Mouse (Mus musculus): ENCODE data around the gene Nedd4. TPM values are rescaled to one million over a fixed set of nuclear protein-coding genes. Genes with fewer than 3 reads are reported as not detected.
"Not testable (repeated sequence)": the region's sequence is repeated elsewhere in the genome, so short reads cannot be mapped to it uniquely, and the experiment has no call there.

Gene Nedd4
- polyA plus RNA-seq, 1 experiment from 2014 or later: 579 TPM

DNA sequence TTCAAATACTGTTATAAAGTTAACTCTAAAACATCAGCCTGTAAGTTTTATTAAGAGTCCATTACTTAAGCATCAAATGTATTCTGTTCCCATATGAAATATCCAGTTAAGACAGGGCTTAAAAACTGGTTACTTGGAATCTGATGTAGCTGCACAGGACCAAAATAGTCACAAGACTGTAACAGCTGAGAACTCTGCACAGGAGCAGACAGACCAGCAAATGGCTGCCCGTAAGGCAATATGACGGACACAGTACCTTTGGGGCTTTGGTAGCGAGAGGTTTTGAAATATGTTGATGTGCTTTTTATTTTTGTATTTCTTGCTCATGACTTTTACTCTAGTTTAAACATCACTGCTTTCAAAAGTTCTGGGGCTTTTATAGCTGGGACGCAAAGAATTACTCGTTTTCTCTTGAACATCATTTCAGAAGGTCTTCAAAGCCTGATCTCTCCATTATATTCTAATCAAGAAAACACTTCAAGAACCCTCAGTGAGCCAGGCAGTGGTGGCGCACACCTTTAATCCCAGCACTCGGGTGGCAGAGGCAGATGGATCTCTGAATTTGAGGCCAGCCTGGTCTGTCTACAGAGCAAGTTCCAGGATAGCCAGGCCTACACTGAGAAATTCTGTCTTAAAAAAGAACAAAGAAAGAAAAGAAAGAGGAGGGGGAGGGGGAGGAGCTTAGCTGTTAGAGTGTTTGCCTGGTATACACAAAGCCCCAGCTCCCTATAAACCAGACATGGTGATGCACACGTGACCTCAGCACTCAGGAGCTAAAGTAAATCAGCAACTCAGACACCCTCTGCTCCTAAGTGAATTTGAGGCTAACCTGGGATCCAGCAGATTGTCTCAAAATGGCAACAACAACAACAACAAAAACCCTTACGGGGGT is 22.9 kb upstream of the Nedd4 start:
- Histone ChIP-seq H3K36me3 (no peaks in the 10 kb centered on the region), H3K27me3 (no peaks in the 10 kb centered on the region), H3K27ac (peak overlapping the region; percentile 99), H3K9me3 (no peaks in the 10 kb centered on the region), H3K4me1 (peaks cover 37% of the 10 kb centered on the region), H3K4me2 (peak overlapping the region; percentile 49), H3K4me3 (peak overlapping the region; percentile 32), H3K9ac (peak overlapping the region; percentile 23; the same call in 1 of the 2 replicates)
- 36% methylated on average over 9 of the region's 9 CpGs for WGBS
- peak; percentile 22; the same call in 1 of the 2 replicates for ATAC-seq (ENCODE audit: insufficient number of reproducible peaks, low FRiP score, low TSS enrichment, low read depth)

DNA sequence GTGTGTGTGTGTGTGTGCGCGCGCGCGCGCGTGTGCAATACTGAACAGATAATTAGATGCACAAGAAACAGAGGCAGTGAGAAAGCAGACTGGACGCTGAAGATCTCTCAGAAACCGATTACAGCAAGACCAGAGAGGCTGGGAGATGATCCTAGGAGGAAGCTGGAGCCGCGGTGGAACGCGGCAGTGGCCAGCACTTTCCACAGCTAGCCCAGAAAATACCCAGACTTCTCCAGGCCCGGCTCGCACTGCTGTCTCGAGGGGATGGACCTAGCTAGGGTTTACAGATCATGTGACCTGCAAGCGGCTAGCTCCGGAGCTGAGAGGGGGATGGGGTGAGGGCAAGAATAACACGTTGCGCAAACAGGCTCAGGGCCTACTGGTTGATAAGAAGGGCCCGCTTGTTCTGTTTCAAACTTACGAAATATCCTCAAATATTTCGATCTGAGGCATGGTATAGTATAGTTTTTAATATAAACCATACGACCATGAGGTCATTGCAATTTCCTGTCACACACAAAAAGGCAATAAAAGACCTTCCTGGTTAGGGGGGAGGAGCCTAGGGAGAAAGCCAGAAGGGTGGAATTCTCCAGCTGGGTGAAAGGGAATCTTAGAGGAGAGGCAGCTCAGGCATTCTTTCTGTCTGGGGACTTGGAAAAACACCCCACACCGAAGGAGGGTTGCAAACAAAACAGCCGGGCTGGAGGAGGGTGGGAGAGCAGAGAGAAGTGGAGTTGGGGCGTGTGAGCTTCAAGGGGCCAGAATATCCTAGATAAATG is 22.1 kb upstream of the Nedd4 start:
- Histone ChIP-seq H3K9me3 (no peaks in the 10 kb centered on the region), H3K9ac (peak overlapping the region; percentile 23), H3K27ac (peak overlapping the region; percentile 99), H3K36me3 (no peaks in the 10 kb centered on the region), H3K4me2 (peak overlapping the region; percentile 49), H3K4me3 (peak overlapping the region; percentile 32), H3K27me3 (no peaks in the 10 kb centered on the region), H3K4me1 (peaks cover 43% of the 10 kb centered on the region)
- WGBS: 2% methylated on average over 27 of the region's 27 CpGs
- peak; percentile 87 for ATAC-seq (ENCODE audit: insufficient number of reproducible peaks, low FRiP score, low TSS enrichment, low read depth)

DNA sequence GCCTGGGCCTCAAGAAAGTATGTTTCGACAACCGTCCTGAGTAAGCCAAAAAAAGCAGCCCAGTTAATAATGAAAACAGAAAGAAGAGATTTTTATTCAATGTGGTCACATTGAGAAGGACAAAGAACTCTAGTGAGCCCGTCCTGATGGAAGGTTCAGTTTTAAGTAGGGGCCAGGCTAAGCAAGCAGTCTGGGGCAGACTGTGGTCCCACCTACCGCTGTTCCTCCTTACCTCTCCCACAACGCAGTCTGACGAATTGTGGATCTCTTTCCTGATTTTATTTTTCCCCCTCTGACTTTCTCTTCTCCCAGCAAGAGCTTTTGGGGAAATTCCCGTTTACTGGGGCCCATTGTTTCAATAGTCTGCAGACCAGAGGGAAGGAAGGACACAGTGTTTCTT is 21.5 kb upstream of the Nedd4 start:
- 11% methylated on average over 7 of the region's 7 CpGs for WGBS
- peak overlapping the region; percentile 11; the same call in 1 of the 2 replicates for H3K9ac ChIP-seq
- H3K27me3 ChIP-seq: no peaks in the 10 kb centered on the region
- H3K4me1 ChIP-seq: peaks cover 43% of the 10 kb centered on the region
- peak overlapping the region; percentile 49 for H3K4me2 ChIP-seq
- H3K27ac ChIP-seq: peak overlapping the region; percentile 99
- ATAC-seq (ENCODE audit: insufficient number of reproducible peaks, low FRiP score, low TSS enrichment, low read depth): peak; percentile 31; the same call in 1 of the 2 replicates
- H3K9me3 ChIP-seq: no peaks in the 10 kb centered on the region
- H3K36me3 ChIP-seq: no peaks in the 10 kb centered on the region
- H3K4me3 ChIP-seq: peak overlapping the region; percentile 32; the same call in 1 of the 2 replicates

DNA sequence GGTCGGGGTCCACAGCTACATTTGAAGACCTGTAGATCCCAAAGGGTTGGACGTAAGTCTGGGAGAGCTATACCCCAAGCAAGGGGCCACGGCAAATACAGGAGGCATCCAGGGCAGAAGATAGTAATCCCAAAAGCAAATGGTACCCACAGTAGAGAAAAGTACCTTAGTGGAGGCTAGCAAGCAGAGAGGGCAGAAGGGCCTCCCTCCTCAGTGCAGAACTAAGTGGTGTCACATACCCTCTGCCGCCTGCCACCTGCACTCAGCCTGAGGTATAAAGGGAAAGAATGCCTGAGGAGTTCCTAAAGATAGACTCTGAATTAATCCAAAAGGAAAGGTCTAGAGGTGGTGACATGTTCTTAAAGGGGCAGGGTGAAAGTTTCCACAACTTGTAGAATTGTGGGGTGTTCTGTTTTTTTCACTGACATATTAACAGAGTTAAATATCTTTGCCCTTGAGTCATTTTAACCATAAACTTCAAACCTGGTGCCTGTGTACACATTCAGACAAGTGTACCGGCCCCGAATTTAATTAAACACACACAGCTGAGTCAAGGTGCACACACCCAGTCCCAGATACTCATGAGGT is 21.0 kb upstream of the Nedd4 start:
- ATAC-seq (ENCODE audit: insufficient number of reproducible peaks, low FRiP score, low TSS enrichment, low read depth): no peak
- H3K4me2 ChIP-seq: peak overlapping the region; percentile 12; the same call in 1 of the 2 replicates
- H3K4me1 ChIP-seq: peaks cover 43% of the 10 kb centered on the region
- peak overlapping the region; percentile 99 for H3K27ac ChIP-seq
- 49% methylated on average over 6 of the region's 6 CpGs for WGBS
- H3K9ac ChIP-seq: no peak overlapping the region
- H3K27me3 ChIP-seq: no peaks in the 10 kb centered on the region
- H3K36me3 ChIP-seq: no peaks in the 10 kb centered on the region
- H3K9me3 ChIP-seq: no peaks in the 10 kb centered on the region
- no peak overlapping the region for H3K4me3 ChIP-seq

GRCm38 (mm10) chr9:72642756-72643447 is 19.2 kb upstream of the Nedd4 start:
- H3K9ac ChIP-seq; H3K27me3 ChIP-seq; H3K9me3 ChIP-seq; ATAC-seq (ENCODE audit: insufficient number of reproducible peaks, low FRiP score, low TSS enrichment, low read depth); H3K4me3 ChIP-seq; H3K4me2 ChIP-seq; H3K36me3 ChIP-seq: not testable (repeated sequence)
- peak overlapping the region; percentile 66; the same call in 1 of the 2 replicates for H3K27ac ChIP-seq
- 93% methylated on average over 4 of the region's 4 CpGs for WGBS
- peaks cover 41% of the 10 kb centered on the region for H3K4me1 ChIP-seq

DNA sequence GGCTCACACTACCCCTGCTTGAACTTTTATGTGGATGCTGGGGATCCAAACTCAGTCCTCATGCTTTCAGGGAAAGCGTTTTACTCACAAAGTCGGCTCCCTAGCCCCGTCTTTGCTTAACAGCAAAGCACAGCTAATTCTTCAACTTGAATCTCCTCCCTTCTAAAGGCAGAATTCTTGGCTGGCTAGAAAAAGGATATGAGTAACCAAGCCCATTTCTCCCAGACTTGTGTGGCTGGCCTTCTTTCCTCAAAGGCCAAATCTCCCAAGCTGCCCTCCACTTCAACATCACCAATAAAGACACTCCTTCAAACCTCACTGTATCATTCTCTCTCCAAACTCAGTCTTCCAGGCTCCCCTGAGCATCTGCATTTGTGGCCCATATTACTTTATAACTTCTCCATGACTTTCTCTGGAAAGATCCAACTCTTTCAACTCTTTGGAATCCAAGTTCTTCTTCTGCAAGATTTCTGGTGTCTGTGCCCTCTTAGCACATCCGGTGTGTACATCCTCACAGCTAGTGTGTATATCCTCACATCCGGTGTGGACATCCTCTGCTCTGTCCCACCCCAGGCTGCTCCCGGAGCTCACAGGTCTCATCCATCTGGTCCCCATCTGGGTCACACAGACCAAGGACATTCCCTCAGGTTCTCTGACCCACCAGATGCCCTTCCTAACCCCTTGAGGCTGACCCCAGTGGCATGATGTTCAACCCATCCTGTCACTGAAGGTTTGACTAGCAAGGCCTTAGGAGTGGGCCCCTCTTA is 18.3 kb upstream of the Nedd4 start:
- no peak overlapping the region for H3K9ac ChIP-seq
- no peak for ATAC-seq (ENCODE audit: insufficient number of reproducible peaks, low FRiP score, low TSS enrichment, low read depth)

GRCm38 (mm10) chr9:72644418-72645110 is 17.6 kb upstream of the Nedd4 start:
- 36% methylated on average over 6 of the region's 6 CpGs for WGBS
- Histone ChIP-seq H3K27me3 (no peaks in the 10 kb centered on the region), H3K4me2 (no peak overlapping the region), H3K27ac (peak overlapping the region; percentile 66), H3K4me3 (no peak overlapping the region), H3K9ac (no peak overlapping the region), H3K9me3 (no peaks in the 10 kb centered on the region), H3K36me3 (no peaks in the 10 kb centered on the region), H3K4me1 (peaks cover 34% of the 10 kb centered on the region)
- ATAC-seq (ENCODE audit: insufficient number of reproducible peaks, low FRiP score, low TSS enrichment, low read depth): no peak

More for the DNA sequence above, 18.3 kb upstream of the Nedd4 start:
- Histone ChIP-seq H3K9me3 (no peaks in the 10 kb centered on the region), H3K4me2 (no peak overlapping the region), H3K4me3 (no peak overlapping the region), H3K27me3 (no peaks in the 10 kb centered on the region), H3K4me1 (peaks cover 41% of the 10 kb centered on the region), H3K27ac (peak overlapping the region; percentile 66), H3K36me3 (no peaks in the 10 kb centered on the region)
- 64% methylated on average over 6 of the region's 6 CpGs for WGBS

DNA sequence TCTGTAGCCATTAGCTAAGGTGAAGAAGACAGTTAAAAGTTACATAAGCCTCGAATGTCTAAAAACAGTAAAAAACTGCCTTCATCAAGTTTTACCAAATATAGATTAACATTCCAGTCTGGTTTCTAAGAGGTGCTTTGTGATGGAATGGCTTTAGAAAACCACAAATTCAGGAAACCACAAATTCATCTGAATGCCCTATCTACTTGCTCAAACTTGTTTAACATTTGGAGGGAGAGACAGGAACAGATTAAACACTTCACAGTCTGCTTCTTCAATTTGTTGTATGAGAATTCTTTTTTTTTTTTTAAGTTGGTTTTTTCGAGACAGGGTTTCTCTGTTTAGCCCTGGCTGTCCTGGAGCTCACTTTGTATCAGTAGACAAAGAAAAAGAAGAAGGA is 12.4 kb upstream of the Nedd4 start:
- 30% methylated on average over 2 of the region's 2 CpGs for WGBS
- H3K9me3 ChIP-seq: no peaks in the 10 kb centered on the region
- H3K4me1 ChIP-seq: peaks cover 17% of the 10 kb centered on the region
- H3K4me2 ChIP-seq: no peak overlapping the region
- H3K9ac ChIP-seq: no peak overlapping the region
- H3K36me3 ChIP-seq: no peaks in the 10 kb centered on the region
- no peak overlapping the region for H3K27ac ChIP-seq
- no peak for ATAC-seq (ENCODE audit: insufficient number of reproducible peaks, low FRiP score, low TSS enrichment, low read depth)
- H3K27me3 ChIP-seq: no peaks in the 10 kb centered on the region
- H3K4me3 ChIP-seq: no peak overlapping the region

- no peak overlapping the region for H3K9ac ChIP-seq
These were observed 9.2 kb upstream of the Nedd4 start for GRCm38 (mm10) chr9:72652961-72653360.

DNA sequence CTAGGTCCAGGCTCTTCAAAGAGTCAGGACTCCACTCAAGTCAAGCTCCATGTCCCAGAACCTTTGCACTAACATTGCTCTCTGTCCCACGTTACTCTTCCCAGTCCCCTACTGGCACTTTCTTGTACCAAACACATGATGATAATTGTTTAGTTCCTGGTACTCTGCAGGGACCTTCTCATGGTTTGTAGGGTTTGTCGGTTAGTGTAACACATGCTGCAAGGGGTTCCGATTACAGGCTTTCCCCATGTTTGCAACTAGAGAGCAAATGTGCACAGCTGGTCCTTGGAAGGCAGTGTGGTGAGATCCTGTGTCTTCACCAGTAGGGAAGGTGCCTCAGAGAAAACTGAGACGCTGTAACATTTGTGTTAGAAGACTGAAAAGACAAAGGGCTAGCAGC is 8.6 kb upstream of the Nedd4 start:
- Histone ChIP-seq H3K27me3 (no peaks in the 10 kb centered on the region), H3K9me3 (no peaks in the 10 kb centered on the region), H3K27ac (peak overlapping the region; percentile 89), H3K9ac (no peak overlapping the region), H3K4me2 (peak overlapping the region; percentile 22; the same call in 1 of the 2 replicates), H3K36me3 (no peaks in the 10 kb centered on the region), H3K4me3 (0 out of 2 replicates have a peak overlapping the region, but pooled peaks have one; percentile 9), H3K4me1 (peaks cover 34% of the 10 kb centered on the region)
- 18% methylated on average over 4 of the region's 4 CpGs for WGBS
- no peak; the same call in 1 of the 2 replicates for ATAC-seq (ENCODE audit: insufficient number of reproducible peaks, low FRiP score, low TSS enrichment, low read depth)

More at GRCm38 (mm10) chr9:72652961-72653360, 9.2 kb upstream of the Nedd4 start:
- Histone ChIP-seq H3K4me2 (peak overlapping the region; percentile 22; the same call in 1 of the 2 replicates), H3K36me3 (no peaks in the 10 kb centered on the region), H3K27me3 (no peaks in the 10 kb centered on the region), H3K27ac (peak overlapping the region; percentile 89), H3K4me3 (peak overlapping the region; percentile 9; the same call in 1 of the 2 replicates), H3K9me3 (no peaks in the 10 kb centered on the region), H3K4me1 (peaks cover 34% of the 10 kb centered on the region)
- 10% methylated on average over 8 of the region's 8 CpGs for WGBS
- peak; percentile 77 for ATAC-seq (ENCODE audit: insufficient number of reproducible peaks, low FRiP score, low TSS enrichment, low read depth)
